Mouse (Mus musculus) liver, embryonic 14.5 days (tissue): ENCODE measurements around the gene Olfr1124. TPM values are rescaled to one million over a fixed set of nuclear protein-coding genes. Genes with fewer than 3 reads are reported as not detected.

Source experiments
- ATAC-seq: fragments of 200-750 bp; cut with Nextera tagmentation; 2 replicates; pipeline ENCODE4 v1.8.0; 2017; ENCODE audit warnings: moderate number of reproducible peaks, mild to moderate bottlenecking, moderate library complexity; ENCODE audit not compliant: insufficient read depth
- DNase-seq, 3 experiments: peaks; one replicate each; pipeline ENCODE4 v3.0.0-alpha.2; 2012 to 2013; ENCODE audit warnings: low read depth in 3 of 3, low spot score in 3 of 3
- H3K27ac ChIP-seq: fragments of 300-500 bp; sonication (generic); 2 replicates; pipeline ENCODE4 v1.5.1; 2014; ENCODE audit warnings: moderate library complexity, mild to moderate bottlenecking, control low read depth, inconsistent platforms
- H3K27me3 ChIP-seq: fragments of 300-500 bp; sonication (generic); 2 replicates; pipeline ENCODE4 v1.6.1; 2014; ENCODE audit warnings: mild to moderate bottlenecking, low read length, moderate library complexity; ENCODE audit not compliant: control insufficient read depth, insufficient read depth
- H3K36me3 ChIP-seq: fragments of 300-500 bp; sonication (generic); replicated peaks from 2 replicates; pipeline ENCODE4 v1.6.1; 2014; ENCODE audit warnings: low read depth; ENCODE audit not compliant: control insufficient read depth, insufficient read depth
- H3K4me1 ChIP-seq, 2 experiments: fragments of 200-500 bp in 1 of 2; fragments of 300-500 bp in 1 of 2; sonication (generic) in 1 of 2; replicated peaks; 2 replicates each; pipeline ENCODE4 v1.6.1; 2012 to 2014; ENCODE audit warnings: antibody characterized with exemption in 1 of 2, inconsistent platforms in 1 of 2, low read length in 1 of 2; ENCODE audit not compliant: control insufficient read depth in 2 of 2, insufficient read depth in 2 of 2
- H3K4me2 ChIP-seq: fragments of 300-500 bp; sonication (generic); 2 replicates; pipeline ENCODE4 v1.6.1; 2014; ENCODE audit warnings: low read depth, mild to moderate bottlenecking, control low read depth, moderate library complexity
- H3K4me3 ChIP-seq, 2 experiments: fragments of 200-500 bp in 1 of 2; fragments of 300-500 bp in 1 of 2; sonication (generic) in 1 of 2; 2 replicates each; pipeline ENCODE4 v1.5.1; 2012 to 2014; ENCODE audit warnings: low read depth in 2 of 2, low read length in 2 of 2, mild to moderate bottlenecking in 2 of 2, control low read depth in 1 of 2, inconsistent platforms in 1 of 2, moderate library complexity in 1 of 2; ENCODE audit not compliant: insufficient read depth in 1 of 2
- H3K9ac ChIP-seq: fragments of 300-500 bp; sonication (generic); replicated peaks from 2 replicates; pipeline ENCODE4 v1.6.1; 2014; ENCODE audit warnings: mild to moderate bottlenecking, control low read depth, moderate library complexity
- H3K9me3 ChIP-seq: fragments of 300-500 bp; sonication (generic); 2 replicates; pipeline ENCODE4 v1.6.1; 2016; ENCODE audit warnings: low read length, mixed read lengths; ENCODE audit not compliant: control insufficient read depth
- CTCF ChIP-seq: IDR thresholded peaks from 2 replicates; pipeline ENCODE4 v1.5.1; 2016; ENCODE audit warnings: antibody characterized with exemption, low read depth, control low read depth
- EP300 ChIP-seq: IDR thresholded peaks from 2 replicates; pipeline ENCODE4 v1.6.1; 2016; ENCODE audit warnings: antibody characterized with exemption, low read depth
- WGBS: fragments of 180-500 bp; shearing (Covaris S2); extraction: QIAGEN DNeasy Blood & Tissue Kit; methylation state at CpG from one replicate; pipeline ENCODE4 v1.1.7; 2014; ENCODE audit not compliant: insufficient replicate concordance; 5-methylcytosine and 5-hydroxymethylcytosine counted together
- polyA plus RNA-seq, 2 experiments: library from polyadenylated mRNA; depleted of rRNA in 1 of 2; stranded (reverse) in 1 of 2; unstranded in 1 of 2; fragments of >200 nt; fragmentation: Nextera tagmentation in 1 of 2; extraction: Ambion mirVana in 1 of 2; gene quantifications; 2 replicates each; pipeline versions ENCODE4 v1.2.1 to v1.2.3; 2012 to 2014

Olfr1124 gene
- polyA plus RNA-seq, 2 experiments = not detected

- TF ChIP-seq CTCF (no peak), EP300 (no peak)
- Histone ChIP-seq H3K4me3 (no peak overlapping the region), H3K9ac (no peak overlapping the region), H3K9me3 (no peaks in the 10 kb centered on the region), H3K36me3 (no peaks in the 10 kb centered on the region), H3K27me3 (no peaks in the 10 kb centered on the region), H3K4me1 (no peaks in the 10 kb centered on the region), H3K27ac (no peak overlapping the region), H3K4me2 (no peak overlapping the region)
- DNase-seq (no peak), ATAC-seq (no peak)
- 78% methylated on average over 16 of the region's 16 CpGs for WGBS
Measured at GRCm38 (mm10) chr2:87437731-87438130, 7.7 kb downstream of the Olfr1124 start.

GRCm38 (mm10) chr2:87453662-87454061, 23.6 kb downstream of the Olfr1124 start, which contains the start of gene Olfr1126:
Olfr1126 (plus strand) TSS chr2:87453962.
- no peak for DNase-seq
- Histone ChIP-seq H3K27ac (no peak within 1 kb of the TSS), H3K27me3 (no peaks in the 10 kb centered on the region), H3K36me3 (no peaks in the 10 kb centered on the region), H3K9me3 (no peaks in the 10 kb centered on the region), H3K9ac (no peak within 1 kb of the TSS), H3K4me2 (no peak within 1 kb of the TSS), H3K4me1 (no peaks in the 10 kb centered on the region), H3K4me3 (no peak within 1 kb of the TSS)
- TF ChIP-seq EP300 (no peak), CTCF (no peak)
- ATAC-seq = no peak

GRCm38 (mm10) chr2:87461769-87462168, 31.7 kb downstream of the Olfr1124 start:
- no peaks in the 10 kb centered on the region for H3K36me3 ChIP-seq
- 64% methylated on average over 4 of the region's 4 CpGs for WGBS
- ATAC-seq (no peak), DNase-seq (no peak)
- H3K27me3 ChIP-seq = no peaks in the 10 kb centered on the region
- no peak overlapping the region for H3K4me2 ChIP-seq
- no peak overlapping the region for H3K9ac ChIP-seq
- H3K27ac ChIP-seq = no peak overlapping the region
- no peak overlapping the region for H3K4me3 ChIP-seq
- TF ChIP-seq EP300 = no peak
- TF ChIP-seq CTCF = no peak
- H3K9me3 ChIP-seq = no peaks in the 10 kb centered on the region
- no peaks in the 10 kb centered on the region for H3K4me1 ChIP-seq

- no peak overlapping the region for H3K9ac ChIP-seq
- H3K9me3 ChIP-seq = no peaks in the 10 kb centered on the region
- H3K4me2 ChIP-seq = no peak overlapping the region
- no peak overlapping the region for H3K4me3 ChIP-seq
- no peak for TF ChIP-seq CTCF
- TF ChIP-seq EP300 = no peak
- ATAC-seq (no peak), DNase-seq (no peak)
- no peaks in the 10 kb centered on the region for H3K36me3 ChIP-seq
- H3K27ac ChIP-seq = no peak overlapping the region
- H3K27me3 ChIP-seq = no peaks in the 10 kb centered on the region
- no peaks in the 10 kb centered on the region for H3K4me1 ChIP-seq
Measured at GRCm38 (mm10) chr2:87480207-87480606, 50.1 kb downstream of the Olfr1124 start.

- H3K9me3 ChIP-seq = no peaks in the 10 kb centered on the region
- no peak overlapping the region for H3K4me2 ChIP-seq
- no peak overlapping the region for H3K9ac ChIP-seq
- ATAC-seq (no peak), DNase-seq (no peak)
- no peak for TF ChIP-seq CTCF
- H3K4me3 ChIP-seq = no peak overlapping the region
- H3K4me1 ChIP-seq = no peaks in the 10 kb centered on the region
- no peak overlapping the region for H3K27ac ChIP-seq
- no peaks in the 10 kb centered on the region for H3K36me3 ChIP-seq
- 50% methylated on average over 4 of the region's 4 CpGs for WGBS
- H3K27me3 ChIP-seq = no peaks in the 10 kb centered on the region
Measured at GRCm38 (mm10) chr2:87481158-87481557, 51.1 kb downstream of the Olfr1124 start.

- Histone ChIP-seq H3K4me3 (no peak overlapping the region), H3K36me3 (no peaks in the 10 kb centered on the region), H3K27ac (no peak overlapping the region), H3K4me2 (no peak overlapping the region), H3K4me1 (no peaks in the 10 kb centered on the region), H3K9me3 (no peaks in the 10 kb centered on the region), H3K27me3 (no peaks in the 10 kb centered on the region), H3K9ac (no peak overlapping the region)
- ATAC-seq = no peak
- DNase-seq = no peak
- WGBS = 60% methylated on average over 2 of the region's 2 CpGs
- TF ChIP-seq CTCF = no peak
- TF ChIP-seq EP300 = no peak
Measured at GRCm38 (mm10) chr2:87482276-87482675, 52.2 kb downstream of the Olfr1124 start.

Other genes with a start within 250 kb of the Olfr1124 start
- gene Olfr1112, start 242.5 kb upstream of the Olfr1124 start, polyA plus RNA-seq (2012; rRNA removed) = not detected in 2 replicates
- gene Olfr1112, start 242.5 kb upstream of the Olfr1124 start, polyA plus RNA-seq (2014; fragmentation: Nextera tagmentation; extraction: Ambion mirVana) = not detected in 2 replicates
- not detected in 2 replicates for gene Olfr1113, start 221.3 kb upstream of the Olfr1124 start, polyA plus RNA-seq (2012; rRNA removed)
- gene Olfr1113, start 221.3 kb upstream of the Olfr1124 start, polyA plus RNA-seq (2014; fragmentation: Nextera tagmentation; extraction: Ambion mirVana) = not detected in 2 replicates
- not detected in 2 replicates for gene Olfr1115, start 182.3 kb upstream of the Olfr1124 start, polyA plus RNA-seq (2012; rRNA removed)
- gene Olfr1115, start 182.3 kb upstream of the Olfr1124 start, polyA plus RNA-seq (2014; fragmentation: Nextera tagmentation; extraction: Ambion mirVana) = not detected in 2 replicates
- gene Olfr1116, start 162.7 kb upstream of the Olfr1124 start, polyA plus RNA-seq (2012; rRNA removed) = not detected in 2 replicates
- not detected in 2 replicates for gene Olfr1116, start 162.7 kb upstream of the Olfr1124 start, polyA plus RNA-seq (2014; fragmentation: Nextera tagmentation; extraction: Ambion mirVana)
- gene Olfr1118, start 122.7 kb upstream of the Olfr1124 start, polyA plus RNA-seq (2012; rRNA removed) = not detected in 2 replicates
- gene Olfr1118, start 122.7 kb upstream of the Olfr1124 start, polyA plus RNA-seq (2014; fragmentation: Nextera tagmentation; extraction: Ambion mirVana) = not detected in 2 replicates
- gene Olfr1120, start 75.5 kb upstream of the Olfr1124 start, polyA plus RNA-seq (2012; rRNA removed) = not detected in 2 replicates
- gene Olfr1120, start 75.5 kb upstream of the Olfr1124 start, polyA plus RNA-seq (2014; fragmentation: Nextera tagmentation; extraction: Ambion mirVana) = not detected in 2 replicates
- not detected in 2 replicates for gene Olfr1121, start 60.4 kb upstream of the Olfr1124 start, polyA plus RNA-seq (2012; rRNA removed)
- gene Olfr1121, start 60.4 kb upstream of the Olfr1124 start, polyA plus RNA-seq (2014; fragmentation: Nextera tagmentation; extraction: Ambion mirVana) = not detected in 2 replicates
- gene Olfr1122, start 44.4 kb upstream of the Olfr1124 start, polyA plus RNA-seq (2012; rRNA removed) = not detected in 2 replicates
- gene Olfr1122, start 44.4 kb upstream of the Olfr1124 start, polyA plus RNA-seq (2014; fragmentation: Nextera tagmentation; extraction: Ambion mirVana) = not detected in 2 replicates
- not detected in 2 replicates for gene Olfr1123, start 13.6 kb upstream of the Olfr1124 start, polyA plus RNA-seq (2012; rRNA removed)
- not detected in 2 replicates for gene Olfr1123, start 13.6 kb upstream of the Olfr1124 start, polyA plus RNA-seq (2014; fragmentation: Nextera tagmentation; extraction: Ambion mirVana)
- gene Olfr1126, start 23.7 kb downstream of the Olfr1124 start, polyA plus RNA-seq (2012; rRNA removed) = not detected in 2 replicates
- not detected in 2 replicates for gene Olfr1126, start 23.7 kb downstream of the Olfr1124 start, polyA plus RNA-seq (2014; fragmentation: Nextera tagmentation; extraction: Ambion mirVana)
- not detected in 2 replicates for gene Pramel7, start 66.8 kb downstream of the Olfr1124 start, polyA plus RNA-seq (2012; rRNA removed)
- not detected in 2 replicates for gene Pramel7, start 66.8 kb downstream of the Olfr1124 start, polyA plus RNA-seq (2014; fragmentation: Nextera tagmentation; extraction: Ambion mirVana)
- gene Pramel6, start 76.3 kb downstream of the Olfr1124 start, polyA plus RNA-seq (2012; rRNA removed) = not detected in 2 replicates
- gene Pramel6, start 76.3 kb downstream of the Olfr1124 start, polyA plus RNA-seq (2014; fragmentation: Nextera tagmentation; extraction: Ambion mirVana) = not detected in 2 replicates
- gene Olfr153, start 101.5 kb downstream of the Olfr1124 start, polyA plus RNA-seq (2012; rRNA removed) = not detected in 2 replicates
- not detected in 2 replicates for gene Olfr153, start 101.5 kb downstream of the Olfr1124 start, polyA plus RNA-seq (2014; fragmentation: Nextera tagmentation; extraction: Ambion mirVana)
- gene Olfr1128, start 115.3 kb downstream of the Olfr1124 start, polyA plus RNA-seq (2012; rRNA removed) = not detected in 2 replicates
- gene Olfr1128, start 115.3 kb downstream of the Olfr1124 start, polyA plus RNA-seq (2014; fragmentation: Nextera tagmentation; extraction: Ambion mirVana) = not detected in 2 replicates
- gene Olfr1129, start 143.6 kb downstream of the Olfr1124 start, polyA plus RNA-seq (2012; rRNA removed) = not detected in 2 replicates
- gene Olfr1129, start 143.6 kb downstream of the Olfr1124 start, polyA plus RNA-seq (2014; fragmentation: Nextera tagmentation; extraction: Ambion mirVana) = not detected in 2 replicates
- gene Olfr1130, start 175.9 kb downstream of the Olfr1124 start, polyA plus RNA-seq (2012; rRNA removed) = not detected in 2 replicates
- gene Olfr1130, start 175.9 kb downstream of the Olfr1124 start, polyA plus RNA-seq (2014; fragmentation: Nextera tagmentation; extraction: Ambion mirVana) = not detected in 2 replicates
- gene Olfr1131, start 196.8 kb downstream of the Olfr1124 start, polyA plus RNA-seq (2012; rRNA removed) = not detected in 2 replicates
- gene Olfr1131, start 196.8 kb downstream of the Olfr1124 start, polyA plus RNA-seq (2014; fragmentation: Nextera tagmentation; extraction: Ambion mirVana) = not detected in 2 replicates
- gene Olfr1132, start 207.3 kb downstream of the Olfr1124 start, polyA plus RNA-seq (2012; rRNA removed) = not detected in 2 replicates
- gene Olfr1132, start 207.3 kb downstream of the Olfr1124 start, polyA plus RNA-seq (2014; fragmentation: Nextera tagmentation; extraction: Ambion mirVana) = not detected in 2 replicates
- not detected in 2 replicates for gene Olfr1133, start 217.1 kb downstream of the Olfr1124 start, polyA plus RNA-seq (2012; rRNA removed)
- gene Olfr1133, start 217.1 kb downstream of the Olfr1124 start, polyA plus RNA-seq (2014; fragmentation: Nextera tagmentation; extraction: Ambion mirVana) = not detected in 2 replicates
- not detected in 2 replicates for gene Olfr1134, start 228.2 kb downstream of the Olfr1124 start, polyA plus RNA-seq (2012; rRNA removed)
- gene Olfr1134, start 228.2 kb downstream of the Olfr1124 start, polyA plus RNA-seq (2014; fragmentation: Nextera tagmentation; extraction: Ambion mirVana) = not detected in 2 replicates
- not detected in 2 replicates for gene Olfr1135, start 243.4 kb downstream of the Olfr1124 start, polyA plus RNA-seq (2012; rRNA removed)
- gene Olfr1135, start 243.4 kb downstream of the Olfr1124 start, polyA plus RNA-seq (2014; fragmentation: Nextera tagmentation; extraction: Ambion mirVana) = not detected in 2 replicates